Mouse (Mus musculus): ENCODE measurements around the gene Ppp1ca. TPM values are rescaled to one million over a fixed set of nuclear protein-coding genes. Genes with fewer than 3 reads are reported as not detected.

The Ppp1ca gene
- total RNA-seq, 1 experiment from 2014 or later, result 535 TPM

DNA sequence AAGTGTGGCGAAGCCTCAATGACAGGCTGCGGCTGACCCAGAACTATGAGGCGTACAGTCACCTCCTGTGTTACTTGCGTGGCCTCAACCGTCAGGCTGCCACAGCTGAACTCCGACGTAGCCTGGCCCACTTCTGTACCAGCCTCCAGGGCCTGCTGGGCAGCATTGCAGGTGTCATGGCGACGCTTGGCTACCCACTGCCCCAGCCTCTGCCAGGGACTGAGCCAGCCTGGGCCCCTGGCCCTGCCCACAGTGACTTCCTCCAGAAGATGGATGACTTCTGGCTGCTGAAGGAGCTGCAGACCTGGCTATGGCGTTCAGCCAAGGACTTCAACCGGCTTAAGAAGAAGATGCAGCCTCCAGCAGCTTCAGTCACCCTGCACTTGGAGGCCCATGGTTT, 30.3 kb downstream of the Ppp1ca start:
- ATAC-seq (ENCODE audit: extremely low read depth, insufficient number of reproducible peaks, low FRiP score, poor library complexity, severe bottlenecking), result peak; percentile 7; the same call in 1 of the 2 replicates

DNA sequence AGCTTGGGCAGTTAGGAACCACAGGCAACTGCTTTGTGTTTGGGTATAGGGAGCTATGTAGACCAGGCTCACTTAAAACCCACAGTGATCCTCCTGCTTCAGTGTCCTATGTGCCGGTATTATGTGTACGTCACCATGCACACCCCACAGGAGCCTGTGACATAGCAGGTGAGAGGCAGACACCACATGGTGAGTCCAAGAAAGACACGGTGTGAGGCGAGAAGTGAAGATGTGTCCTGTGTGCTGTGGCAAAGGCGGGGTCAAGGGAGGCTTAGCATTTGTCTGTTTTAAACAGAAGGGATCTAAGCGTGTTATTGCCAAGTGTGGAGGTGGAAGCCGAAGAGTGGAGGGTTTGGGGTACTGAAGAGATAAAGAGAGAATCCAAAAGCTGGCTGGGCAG, 34.9 kb downstream of the Ppp1ca start:
- ATAC-seq (ENCODE audit: extremely low read depth, insufficient number of reproducible peaks, low FRiP score, poor library complexity, severe bottlenecking), result peak; percentile 3; the same call in 1 of the 2 replicates

DNA sequence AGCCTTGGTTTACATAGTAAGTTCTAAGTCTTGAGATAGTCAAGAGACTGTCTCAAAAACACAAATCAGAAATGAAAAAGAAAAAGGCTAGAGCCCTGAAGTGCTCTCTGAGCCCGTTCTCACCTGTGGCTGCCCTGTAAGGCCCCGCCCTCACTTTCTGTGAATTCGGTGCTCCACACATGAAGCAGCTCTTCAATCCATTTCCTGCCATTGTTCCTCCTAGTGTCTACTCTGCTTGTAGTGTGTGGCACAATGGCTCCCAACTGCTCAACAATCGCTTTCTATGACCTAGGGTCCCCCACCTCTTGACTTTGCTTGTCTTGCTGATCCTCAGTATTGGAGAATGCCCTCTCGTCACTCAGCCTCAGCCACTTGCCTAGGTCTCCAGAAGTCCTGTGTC, 35.6 kb downstream of the Ppp1ca start:
- ATAC-seq (ENCODE audit: extremely low read depth, insufficient number of reproducible peaks, low FRiP score, poor library complexity, severe bottlenecking), result no peak

- peak; percentile 34; the same call in 1 of the 2 replicates for ATAC-seq (ENCODE audit: extremely low read depth, insufficient number of reproducible peaks, low FRiP score, poor library complexity, severe bottlenecking)
Observed at GRCm38 (mm10) chr19:4227894-4228678, 36.2 kb downstream of the Ppp1ca start.

DNA sequence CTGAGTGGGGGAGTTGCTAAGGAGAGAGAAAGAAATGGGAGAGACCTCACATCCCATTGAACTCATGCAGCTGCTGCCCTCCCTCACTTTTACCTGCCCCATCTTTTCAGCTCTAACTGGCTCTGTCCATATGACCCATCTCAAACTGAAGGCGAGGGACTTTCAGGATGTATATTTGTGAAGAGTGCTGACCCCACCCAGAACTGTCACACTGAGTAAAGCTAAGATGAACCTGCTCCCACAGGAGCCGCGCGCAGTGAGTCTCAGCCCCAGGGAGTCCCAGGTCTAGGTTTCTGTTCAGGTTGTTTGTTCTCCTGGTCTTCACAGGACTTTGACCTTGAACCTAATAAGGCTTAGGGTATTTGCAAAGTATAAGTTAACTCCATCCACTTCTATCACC, 37.0 kb downstream of the Ppp1ca start:
- ATAC-seq (ENCODE audit: extremely low read depth, insufficient number of reproducible peaks, low FRiP score, poor library complexity, severe bottlenecking), result no peak

DNA sequence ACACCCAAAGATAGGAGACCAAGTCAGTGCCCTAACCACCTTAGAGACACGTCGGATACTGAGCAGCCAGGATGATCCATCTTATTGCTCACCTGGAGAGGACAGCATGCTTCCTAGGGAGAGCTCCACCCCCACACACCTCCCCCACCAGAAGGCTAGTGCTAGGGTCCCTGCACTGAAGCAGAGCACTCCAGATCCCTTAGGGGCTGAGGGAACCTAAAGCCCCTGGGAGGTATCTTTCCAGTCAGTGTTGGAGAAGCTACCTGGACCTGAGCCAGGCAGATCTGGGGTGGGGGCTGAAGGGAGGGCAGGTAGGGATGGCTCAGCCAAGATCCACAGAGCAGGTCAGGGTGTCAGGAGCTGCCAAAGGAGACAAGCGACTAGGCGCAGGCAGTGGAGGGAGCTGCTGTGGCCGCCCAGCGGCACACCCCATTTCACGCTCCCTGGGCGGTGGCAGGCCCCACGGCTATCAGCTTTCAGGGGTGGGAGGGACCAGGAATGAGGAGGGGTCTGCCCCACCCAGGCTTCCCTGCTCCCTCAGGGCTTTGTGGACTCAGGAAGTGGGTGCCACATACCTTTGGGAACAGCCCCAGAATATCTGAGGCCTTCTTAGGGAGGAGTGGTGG, 37.7 kb downstream of the Ppp1ca start:
- no peak for ATAC-seq (ENCODE audit: extremely low read depth, insufficient number of reproducible peaks, low FRiP score, poor library complexity, severe bottlenecking)

GRCm38 (mm10) chr19:4230415-4230814, 38.5 kb downstream of the Ppp1ca start:
- no peak for ATAC-seq (ENCODE audit: extremely low read depth, insufficient number of reproducible peaks, low FRiP score, poor library complexity, severe bottlenecking)

DNA sequence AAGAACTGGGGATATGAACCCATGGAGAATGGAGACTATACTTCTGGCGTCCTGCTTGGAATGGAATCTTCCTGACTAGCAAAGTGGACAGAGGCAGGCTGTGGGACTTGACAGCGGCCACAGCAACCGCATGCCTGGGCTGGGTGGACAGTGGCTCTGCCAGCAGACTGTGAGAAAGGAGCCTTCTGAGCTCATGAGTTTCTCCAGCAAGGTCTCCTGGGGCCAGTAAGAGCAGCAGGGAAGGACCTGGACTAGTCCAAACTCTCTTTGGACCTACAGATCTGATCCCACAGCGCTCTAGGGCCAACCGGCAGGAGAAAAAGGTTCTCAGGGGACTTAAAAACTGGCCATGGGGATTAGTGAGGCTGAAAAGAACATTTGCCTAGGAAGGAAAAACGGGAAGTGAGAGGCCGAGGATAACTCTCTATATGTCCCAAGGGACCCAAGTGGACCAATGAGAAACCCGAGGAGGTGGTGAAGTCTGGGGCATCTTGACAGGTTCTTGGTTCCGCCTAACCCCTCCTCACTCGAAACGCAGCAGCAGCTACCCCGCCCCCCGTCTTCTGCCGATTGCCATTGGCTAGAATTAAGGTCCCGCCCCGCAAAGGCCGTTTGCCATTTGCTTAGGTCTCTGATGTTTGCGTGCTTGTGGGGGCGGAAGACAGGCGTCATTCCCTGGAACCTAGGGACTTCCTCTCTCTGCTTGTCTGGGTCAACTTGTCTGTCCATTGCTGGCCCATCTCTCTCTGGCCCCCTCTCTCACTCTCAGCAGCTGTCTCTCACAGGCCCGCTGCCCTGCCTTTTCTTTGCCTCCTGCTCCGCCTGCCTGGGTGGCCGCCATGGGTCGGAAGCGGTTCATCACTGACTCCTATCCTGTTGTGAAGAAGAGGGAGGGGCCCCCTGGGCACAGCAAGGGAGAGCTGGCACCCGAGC, 39.7 kb downstream of the Ppp1ca start, which contains the start of gene Pold4:
TSS of gene Pold4 (plus strand) at position 647 of the 933 bp plus-strand sequence.
- peak; percentile 78 for ATAC-seq (ENCODE audit: extremely low read depth, insufficient number of reproducible peaks, low FRiP score, poor library complexity, severe bottlenecking)

DNA sequence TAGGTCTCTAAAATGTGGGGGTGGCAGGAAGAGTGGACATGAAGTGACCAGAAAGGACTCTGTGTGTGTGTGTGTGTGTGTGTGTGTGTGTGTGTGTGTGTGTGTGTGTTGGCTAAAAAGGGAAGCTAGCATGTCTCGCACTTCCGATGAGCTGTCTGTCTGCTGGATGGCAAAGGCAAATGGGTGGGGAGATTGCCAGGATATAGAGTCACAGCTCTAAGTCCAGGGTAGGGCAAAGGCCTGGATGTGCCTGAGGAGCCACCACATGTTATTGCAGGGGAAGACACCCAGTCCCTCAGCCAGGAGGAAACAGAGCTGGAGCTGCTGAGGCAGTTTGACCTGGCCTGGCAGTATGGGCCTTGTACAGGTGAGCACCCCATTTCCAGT, 40.3 kb downstream of the Ppp1ca start:
- ATAC-seq (ENCODE audit: extremely low read depth, insufficient number of reproducible peaks, low FRiP score, poor library complexity, severe bottlenecking), result peak; percentile 11; the same call in 1 of the 2 replicates

GRCm38 (mm10) chr19:4232651-4233050, 40.8 kb downstream of the Ppp1ca start:
- no peak for ATAC-seq (ENCODE audit: extremely low read depth, insufficient number of reproducible peaks, low FRiP score, poor library complexity, severe bottlenecking)

DNA sequence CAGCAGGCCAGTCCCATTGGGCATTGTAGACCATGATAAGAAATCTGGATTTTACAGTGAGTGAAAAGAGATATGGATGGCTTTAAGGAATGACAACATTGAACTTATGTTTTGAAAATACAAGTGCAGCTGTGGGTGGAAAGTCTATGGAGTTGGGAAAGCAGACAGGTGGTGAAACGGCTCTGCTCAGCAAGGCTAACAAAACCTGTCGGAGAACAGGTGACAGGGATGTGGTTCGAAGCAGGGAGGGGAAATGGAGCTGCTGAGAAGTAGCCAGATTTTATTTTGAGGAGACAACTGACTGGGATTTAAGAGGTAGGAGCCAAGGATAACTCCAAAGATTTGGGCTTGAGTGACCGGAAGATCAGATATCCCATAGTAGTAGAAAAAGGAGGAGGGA, 42.7 kb downstream of the Ppp1ca start:
- ATAC-seq (ENCODE audit: extremely low read depth, insufficient number of reproducible peaks, low FRiP score, poor library complexity, severe bottlenecking), result no peak

- ATAC-seq (ENCODE audit: extremely low read depth, insufficient number of reproducible peaks, low FRiP score, poor library complexity, severe bottlenecking), result no peak
Observed at GRCm38 (mm10) chr19:4240247-4240668, 48.4 kb downstream of the Ppp1ca start.

GRCm38 (mm10) chr19:4242416-4242815, 50.6 kb downstream of the Ppp1ca start:
- 0 out of 2 replicates have a peak, but pooled peaks have one; percentile 39 for ATAC-seq (ENCODE audit: extremely low read depth, insufficient number of reproducible peaks, low FRiP score, poor library complexity, severe bottlenecking)

DNA sequence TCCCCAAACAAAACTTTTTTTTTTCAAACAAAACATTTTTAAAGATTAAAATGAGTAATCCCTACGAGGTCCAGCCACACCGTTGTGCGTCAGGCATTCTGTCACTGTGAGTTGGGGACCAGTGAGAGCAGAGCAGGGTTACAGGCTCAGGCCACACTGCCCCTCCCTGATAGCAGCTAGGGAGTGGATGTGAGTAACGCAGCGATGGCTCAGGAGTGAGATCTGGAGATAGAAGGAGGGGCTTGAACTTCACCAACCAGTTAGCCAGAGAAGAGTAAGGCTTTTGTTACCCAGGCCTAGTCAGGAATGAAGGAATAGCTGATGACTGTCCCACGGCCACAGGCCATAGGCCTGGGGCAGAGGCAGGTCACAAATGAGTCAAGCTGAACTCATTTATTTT, 52.9 kb downstream of the Ppp1ca start:
- ATAC-seq (ENCODE audit: extremely low read depth, insufficient number of reproducible peaks, low FRiP score, poor library complexity, severe bottlenecking), result no peak

Other genes starting within 250 kb of the Ppp1ca start
- not detected in 2 replicates for gene Aldh3b3, start 233.4 kb upstream of the Ppp1ca start, total RNA-seq (2017)
- 0.25 TPM in 1 of 2 replicates, not detected in the other for gene Aldh3b2, start 219.7 kb upstream of the Ppp1ca start, total RNA-seq (2017)
- gene Acy3, start 205.5 kb upstream of the Ppp1ca start, total RNA-seq (2017), result not detected in 2 replicates
- not detected in 2 replicates for gene Tbx10, start 199.3 kb upstream of the Ppp1ca start, total RNA-seq (2017)
- gene Nudt8, start 191.5 kb upstream of the Ppp1ca start, total RNA-seq (2017), result 7.0 and 15.5 TPM in 2 replicates
- gene Gm49405, start 191.4 kb upstream of the Ppp1ca start, total RNA-seq (2017), result 6.2 and 7.5 TPM in 2 replicates
- gene Doc2g, start 188.8 kb upstream of the Ppp1ca start, total RNA-seq (2017), result 4.0 and 7.2 TPM in 2 replicates
- gene Ndufv1, start 179.3 kb upstream of the Ppp1ca start, total RNA-seq (2017), result 63.9 and 64.6 TPM in 2 replicates
- 53.2 and 68.1 TPM in 2 replicates for gene Gstp1, start 154.1 kb upstream of the Ppp1ca start, total RNA-seq (2017)
- gene Gstp2, start 146.0 kb upstream of the Ppp1ca start, total RNA-seq (2017), result 1.4 TPM in 1 of 2 replicates, not detected in the other
- gene Gstp3, start 132.5 kb upstream of the Ppp1ca start, total RNA-seq (2017), result 22.6 and 23.6 TPM in 2 replicates
- gene Cabp2, start 110.5 kb upstream of the Ppp1ca start, total RNA-seq (2017), result not detected in 2 replicates
- gene Cdk2ap2, start 94.9 kb upstream of the Ppp1ca start, total RNA-seq (2017), result 202 and 205 TPM in 2 replicates
- gene Pitpnm1, start 92.1 kb upstream of the Ppp1ca start, total RNA-seq (2017), result 115 and 132 TPM in 2 replicates
- gene Aip, start 66.2 kb upstream of the Ppp1ca start, total RNA-seq (2017), result 53.9 and 61.6 TPM in 2 replicates
- 0.12 and 0.23 TPM in 2 replicates for gene Gpr152, start 52.3 kb upstream of the Ppp1ca start, total RNA-seq (2017)
- 0.25 and 0.93 TPM in 2 replicates for gene Cabp4, start 48.0 kb upstream of the Ppp1ca start, total RNA-seq (2017)
- 134 and 152 TPM in 2 replicates for gene Coro1b, start 43.4 kb upstream of the Ppp1ca start, total RNA-seq (2017)
- 227 and 252 TPM in 2 replicates for gene Ptprcap, start 38.5 kb upstream of the Ppp1ca start, total RNA-seq (2017)
- 34.0 and 45.2 TPM in 2 replicates for gene Rps6kb2, start 28.7 kb upstream of the Ppp1ca start, total RNA-seq (2017)
- 95.9 and 99.3 TPM in 2 replicates for gene Carns1, start 16.6 kb upstream of the Ppp1ca start, total RNA-seq (2017)
- 231 and 269 TPM in 2 replicates for gene Tbc1d10c, start 781 bp upstream of the Ppp1ca start, total RNA-seq (2017)
- gene Rad9a, start 9.6 kb downstream of the Ppp1ca start, total RNA-seq (2017), result 35.1 and 44.3 TPM in 2 replicates
- gene Clcf1, start 22.2 kb downstream of the Ppp1ca start, total RNA-seq (2017), result 52.0 and 61.9 TPM in 2 replicates
- gene AC109138.7, start 22.3 kb downstream of the Ppp1ca start, total RNA-seq (2017), result not detected in 2 replicates
- gene Pold4, start 39.8 kb downstream of the Ppp1ca start, total RNA-seq (2017), result 228 and 251 TPM in 2 replicates
- gene Ssh3, start 77.1 kb downstream of the Ppp1ca start, total RNA-seq (2017), result 48.0 and 59.8 TPM in 2 replicates
- 36.3 and 49.8 TPM in 2 replicates for gene Ankrd13d, start 91.1 kb downstream of the Ppp1ca start, total RNA-seq (2017)
- 692 and 849 TPM in 2 replicates for gene Grk2, start 114.2 kb downstream of the Ppp1ca start, total RNA-seq (2017)
- gene Kdm2a, start 206.2 kb downstream of the Ppp1ca start, total RNA-seq (2017), result 205 and 210 TPM in 2 replicates
- gene Rhod, start 247.4 kb downstream of the Ppp1ca start, total RNA-seq (2017), result not detected in 2 replicates